Mouse (Mus musculus) G1E (cell line): ENCODE measurements around the gene Commd2. TPM values are rescaled to one million over a fixed set of nuclear protein-coding genes. Genes with fewer than 3 reads are reported as not detected.

Source experiments
- ATAC-seq: 2 replicates; pipeline ENCODE4 v1.8.0; 2016; ENCODE audit warnings: mild to moderate bottlenecking; ENCODE audit not compliant: insufficient number of reproducible peaks, poor library complexity, low FRiP score, severe bottlenecking; ENCODE audit errors: extremely low read depth
- DNase-seq: peaks from one replicate; pipeline ENCODE4 v3.0.0; 2012; ENCODE audit warnings: low spot score
- H3K27me3 ChIP-seq: 2 replicates; pipeline ENCODE4 v1.6.1; 2012; ENCODE audit warnings: mild to moderate bottlenecking, low read length, inconsistent platforms; ENCODE audit not compliant: insufficient read depth
- H3K36me3 ChIP-seq: replicated peaks from 2 replicates; pipeline ENCODE3; 2012; ENCODE audit warnings: mild to moderate bottlenecking, inconsistent platforms
- H3K4me1 ChIP-seq: 2 replicates; pipeline ENCODE4 v1.6.1; 2012; ENCODE audit warnings: low read depth, low read length, inconsistent platforms, mixed read lengths; ENCODE audit not compliant: insufficient read depth
- H3K4me3 ChIP-seq: 2 replicates; pipeline ENCODE4 v1.5.1; 2012; ENCODE audit warnings: low read depth, mild to moderate bottlenecking, inconsistent platforms, low read length, moderate library complexity, mixed read lengths
- H3K9me3 ChIP-seq: replicated peaks from 2 replicates; pipeline ENCODE4 v1.6.1; 2012; ENCODE audit warnings: inconsistent platforms
- CTCF ChIP-seq: IDR thresholded peaks from 2 replicates; pipeline ENCODE4 v1.5.1; 2012; ENCODE audit warnings: low read depth, low read length, inconsistent platforms, mixed read lengths
- GATA1 ChIP-seq: IDR thresholded peaks from 2 replicates; pipeline ENCODE4 v1.6.1; 2012; ENCODE audit warnings: borderline replicate concordance, low read length, inconsistent platforms, mixed read lengths
- GATA2 ChIP-seq: IDR thresholded peaks from 2 replicates; pipeline ENCODE4 v1.6.1; 2012; ENCODE audit warnings: low read depth, low read length, inconsistent platforms, borderline replicate concordance
- POLR2AphosphoS5 ChIP-seq: IDR thresholded peaks from 2 replicates; pipeline ENCODE4 v1.6.1; 2012; ENCODE audit warnings: low read depth, low read length, inconsistent platforms; ENCODE audit not compliant: insufficient replicate concordance
- TAL1 ChIP-seq: conservative IDR thresholded peaks from 2 replicates; pipeline ENCODE4 v1.6.1; 2012; ENCODE audit warnings: low read depth, low read length, inconsistent platforms, mixed read lengths
- polyA plus RNA-seq: library from polyadenylated mRNA; stranded (reverse); fragments of >175 nt; gene quantifications from 2 replicates; pipeline ENCODE4 v1.2.3, GENCODE M21; 2012
- total RNA-seq, 2 experiments: library from RNA; stranded (forward) in 1 of 2; stranded (reverse) in 1 of 2; fragments of 200-1000 nt in 1 of 2; fragments of >200 nt in 1 of 2; fragmentation: Nextera tagmentation in 1 of 2; gene quantifications; 2 replicates each; pipeline ENCODE4 v1.2.3; 2014 to 2017

Commd2 gene
- total and polyA plus RNA-seq, 3 experiments, result 15.4 to 30.9 (median 28.3) TPM

- Histone ChIP-seq H3K36me3 (no peaks in the 10 kb centered on the region), H3K4me3 (no peak overlapping the region), H3K4me1 (no peaks in the 10 kb centered on the region), H3K27me3 (no peaks in the 10 kb centered on the region), H3K9me3 (no peaks in the 10 kb centered on the region)
- no peak for DNase-seq
- no peak for TF ChIP-seq CTCF
- TF ChIP-seq POLR2AphosphoS5, result no peak
- TF ChIP-seq GATA2, result no peak
- TF ChIP-seq TAL1, result no peak
- TF ChIP-seq GATA1, result no peak
- ATAC-seq, result no peak
These were observed 22.6 kb upstream of the Commd2 start for GRCm38 (mm10) chr3:57674075-57674474.

GRCm38 (mm10) chr3:57673586-57673985 lies 22.1 kb upstream of the Commd2 start:
- ATAC-seq (no peak), DNase-seq (no peak)
- Histone ChIP-seq H3K4me3 (no peak overlapping the region), H3K27me3 (no peaks in the 10 kb centered on the region), H3K36me3 (no peaks in the 10 kb centered on the region), H3K9me3 (no peaks in the 10 kb centered on the region), H3K4me1 (no peaks in the 10 kb centered on the region)
- no peak for TF ChIP-seq GATA2
- TF ChIP-seq TAL1, result no peak
- TF ChIP-seq GATA1, result no peak
- TF ChIP-seq POLR2AphosphoS5, result no peak
- TF ChIP-seq CTCF, result no peak

- TF ChIP-seq POLR2AphosphoS5, result no peak
- no peak for TF ChIP-seq CTCF
- no peak for TF ChIP-seq TAL1
- no peak for TF ChIP-seq GATA2
- no peaks in the 10 kb centered on the region for H3K36me3 ChIP-seq
- no peaks in the 10 kb centered on the region for H3K27me3 ChIP-seq
- H3K4me1 ChIP-seq, result no peaks in the 10 kb centered on the region
- H3K9me3 ChIP-seq, result no peaks in the 10 kb centered on the region; the same call in 1 of the 2 replicates
- no peak for DNase-seq
- ATAC-seq, result no peak
- no peak overlapping the region for H3K4me3 ChIP-seq
These were observed 15.7 kb upstream of the Commd2 start for GRCm38 (mm10) chr3:57667054-57667723.

- TF ChIP-seq TAL1 (no peak), GATA2 (no peak)
- Histone ChIP-seq H3K9me3 (no peaks in the 10 kb centered on the region; the same call in 1 of the 2 replicates), H3K27me3 (no peaks in the 10 kb centered on the region), H3K36me3 (no peaks in the 10 kb centered on the region), H3K4me3 (no peak overlapping the region), H3K4me1 (no peaks in the 10 kb centered on the region)
- no peak for ATAC-seq
- no peak for DNase-seq
These were observed 14.4 kb upstream of the Commd2 start for GRCm38 (mm10) chr3:57665880-57666279.

GRCm38 (mm10) chr3:57664682-57665081 lies 13.2 kb upstream of the Commd2 start:
- ATAC-seq (no peak), DNase-seq (no peak)
- Histone ChIP-seq H3K9me3 (no peaks in the 10 kb centered on the region; the same call in 1 of the 2 replicates), H3K4me1 (no peaks in the 10 kb centered on the region), H3K4me3 (no peak overlapping the region), H3K27me3 (no peaks in the 10 kb centered on the region), H3K36me3 (no peaks in the 10 kb centered on the region)
- TF ChIP-seq GATA2, result no peak
- TF ChIP-seq GATA1, result no peak
- no peak for TF ChIP-seq CTCF
- TF ChIP-seq TAL1, result no peak
- no peak for TF ChIP-seq POLR2AphosphoS5

- H3K4me3 ChIP-seq, result no peak overlapping the region
- 0 out of 2 replicates have a peak, but pooled peaks have one; percentile 15 for TF ChIP-seq CTCF
- no peak for TF ChIP-seq GATA2
- no peak for TF ChIP-seq POLR2AphosphoS5
- H3K27me3 ChIP-seq, result no peaks in the 10 kb centered on the region
- ATAC-seq (no peak; the same call in 1 of the 2 replicates), DNase-seq (no peak)
- no peaks in the 10 kb centered on the region; the same call in 1 of the 2 replicates for H3K9me3 ChIP-seq
- no peaks in the 10 kb centered on the region for H3K36me3 ChIP-seq
- no peaks in the 10 kb centered on the region for H3K4me1 ChIP-seq
These were observed 12.2 kb upstream of the Commd2 start for GRCm38 (mm10) chr3:57663731-57664130.
